Comparison of ENCODE assay signal across 25 mouse cellular contexts in the genomic region with DNA sequence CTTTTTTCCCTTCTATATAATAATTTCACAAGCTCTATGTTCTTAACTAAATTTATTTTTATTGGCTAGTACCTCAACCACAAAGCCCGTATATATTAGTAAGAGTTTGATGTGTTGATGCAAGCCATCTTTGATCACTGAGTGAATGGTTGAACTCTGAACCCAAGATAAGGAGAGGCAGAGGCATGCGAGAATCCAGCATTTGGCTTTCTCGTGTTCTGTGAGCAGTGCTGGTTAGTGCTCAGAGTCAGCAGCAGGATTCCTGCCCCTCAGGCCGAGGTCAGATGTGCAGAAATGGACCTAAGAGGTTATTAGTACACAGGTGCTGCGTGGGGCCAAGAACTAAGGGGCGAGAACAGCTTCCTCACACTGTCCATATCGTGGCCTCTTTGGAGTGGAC.
DNase-seq lines count a peak whose midpoint lies in the region; ATAC-seq and TF ChIP-seq lines count a peak whose summit lies in the region.
"Had no signal": no experiment of that assay in that cellular context is flagged by ENCODE, and none has a peak within 500 bp of the region (broad histone marks: within the 10 kb centered on the region; RNA-seq: fewer than 3 reads in every experiment).

No protein-coding gene starts in this region.

- H3K27ac ChIP-seq in liver, adult 2 months (replicated peaks; ENCODE audit: insufficient read depth, low read depth, low read length), result no peak overlapping the region
- H3K27ac ChIP-seq in liver, postnatal 0 days (ENCODE audit: low read depth), result no peak overlapping the region
- H3K27ac ChIP-seq in intestine, postnatal 0 days (ENCODE audit: low read depth, low read length), result no peak overlapping the region
- H3K27ac ChIP-seq in midbrain, embryonic 10.5 days (replicated peaks), result no peak overlapping the region
- H3K27ac ChIP-seq: embryonic facial prominence, embryonic 10.5 days; embryonic facial prominence, embryonic 12.5 days; forebrain, embryonic 10.5 days; forebrain, embryonic 12.5 days had no signal

- H3K4me1 ChIP-seq in liver, adult 2 months (ENCODE audit: control insufficient read depth, insufficient read depth, low read length), result no peaks in the 10 kb centered on the region
- no peaks in the 10 kb centered on the region for H3K4me1 ChIP-seq in liver, postnatal 0 days (ENCODE audit: insufficient read depth)
- H3K4me1 ChIP-seq in intestine, postnatal 0 days (replicated peaks; ENCODE audit: control insufficient read depth, insufficient read depth, low read length), result no peaks in the 10 kb centered on the region
- no peaks in the 10 kb centered on the region for H3K4me1 ChIP-seq in midbrain, embryonic 10.5 days
- H3K4me1 ChIP-seq: embryonic facial prominence, embryonic 10.5 days; embryonic facial prominence, embryonic 12.5 days; forebrain, embryonic 10.5 days had no signal

- no peaks in the 10 kb centered on the region for H3K79me2 ChIP-seq in liver, adult 2 months (ENCODE audit: control insufficient read depth, insufficient read depth, low read length)

- ATAC-seq in liver, postnatal 0 days, result no peak
- peak; percentile 62; the same call in 1 of the 2 replicates for ATAC-seq in intestine, postnatal 0 days
- ATAC-seq in granulocyte monocyte progenitor cell, adult 5-6 weeks (replicated peaks; ENCODE audit: poor library complexity, severe bottlenecking), result no peak
- ATAC-seq: activated CD4-positive, CD25-positive, alpha-beta regulatory T cell, adult 4 months; CD4-positive, CD25-positive, alpha-beta regulatory T cell, adult 4 months; forebrain, embryonic 14.5 days; forebrain, embryonic 16.5 days; Patski had no signal

- TF ChIP-seq POLR2A in liver, adult 2 months (IDR thresholded peaks at IDR 0.05; ENCODE audit: extremely low read depth, insufficient read depth, low read length), result no peak

- H3K9me3 ChIP-seq in liver, postnatal 0 days (ENCODE audit: low read length), result no peaks in the 10 kb centered on the region
- H3K9me3 ChIP-seq in intestine, postnatal 0 days (ENCODE audit: control insufficient read depth), result no peaks in the 10 kb centered on the region
- H3K9me3 ChIP-seq in midbrain, embryonic 10.5 days (replicated peaks), result no peaks in the 10 kb centered on the region
- H3K9me3 ChIP-seq: embryonic facial prominence, embryonic 10.5 days; embryonic facial prominence, embryonic 12.5 days; forebrain, embryonic 10.5 days; forebrain, embryonic 12.5 days; G1E had no signal

- 51% methylated on average over 7 of the region's 7 CpGs for WGBS in liver, adult 2 months
- 69% methylated on average over 7 of the region's 7 CpGs for WGBS in liver, postnatal 0 days (ENCODE audit: insufficient replicate concordance)
- 59% methylated on average over 7 of the region's 7 CpGs for WGBS in intestine, postnatal 0 days
- WGBS in midbrain, embryonic 10.5 days, result 90% methylated on average over 7 of the region's 7 CpGs

- H3K4me3 ChIP-seq in liver, adult 2 months (ENCODE audit: insufficient read depth, low read depth, low read length), result no peak overlapping the region
- no peak overlapping the region for H3K4me3 ChIP-seq in liver, postnatal 0 days (ENCODE audit: low read depth, low read length)
- H3K4me3 ChIP-seq in intestine, postnatal 0 days (ENCODE audit: low read depth, low read length), result no peak overlapping the region
- H3K4me3 ChIP-seq in midbrain, embryonic 10.5 days, result no peak overlapping the region
- H3K4me3 ChIP-seq: embryonic facial prominence, embryonic 10.5 days; embryonic facial prominence, embryonic 12.5 days; forebrain, embryonic 10.5 days; forebrain, embryonic 12.5 days had no signal

- TF ChIP-seq CTCF in liver, adult 2 months (IDR thresholded peaks at IDR 0.05; ENCODE audit: low read depth, low read length), result no peak
- TF ChIP-seq CTCF in liver, postnatal 0 days (IDR thresholded peaks at IDR 0.05; ENCODE audit: low read depth), result no peak
- no peak for TF ChIP-seq CTCF in intestine, postnatal 0 days (IDR thresholded peaks at IDR 0.05; ENCODE audit: low read depth)

- no peak for TF ChIP-seq EP300 in liver, postnatal 0 days (IDR thresholded peaks at IDR 0.05; ENCODE audit: low read depth)

- no peaks in the 10 kb centered on the region for H3K36me3 ChIP-seq in liver, adult 2 months (ENCODE audit: control insufficient read depth, insufficient read depth, low read length)
- no peaks in the 10 kb centered on the region for H3K36me3 ChIP-seq in liver, postnatal 0 days (replicated peaks; ENCODE audit: insufficient read depth, low read length)
- peaks cover 3% of the 10 kb centered on the region; the same call in 1 of the 2 replicates for H3K36me3 ChIP-seq in intestine, postnatal 0 days (ENCODE audit: control insufficient read depth, insufficient read depth)
- H3K36me3 ChIP-seq in midbrain, embryonic 10.5 days, result no peaks in the 10 kb centered on the region
- H3K36me3 ChIP-seq: embryonic facial prominence, embryonic 12.5 days; forebrain, embryonic 12.5 days had no signal

- DNase-seq in liver, adult 2 months (ENCODE audit: extremely low read depth, low read depth, low spot score), result peak; percentile 20
- no peak for DNase-seq in liver, postnatal 0 days
- no peak for DNase-seq in midbrain, embryonic 10.5 days (ENCODE audit: low spot score)
- DNase-seq: adrenal gland, adult 8-10 months; adrenal gland, postnatal 14 days; adrenal gland, postnatal 36 days; B cell, adult 2 months; cerebellum, adult 11-12 months; cerebellum, adult 2 months; cerebellum, adult 9-10 months; cerebellum, postnatal 10 days; cerebellum, postnatal 25 days had no signal

- H3K27me3 ChIP-seq in liver, adult 2 months (ENCODE audit: control insufficient read depth, insufficient read depth, low read length), result no peaks in the 10 kb centered on the region
- no peaks in the 10 kb centered on the region for H3K27me3 ChIP-seq in liver, postnatal 0 days (ENCODE audit: insufficient read depth, low read length)
- H3K27me3 ChIP-seq in intestine, postnatal 0 days (replicated peaks; ENCODE audit: control insufficient read depth, insufficient read depth, low read length), result no peaks in the 10 kb centered on the region
- H3K27me3 ChIP-seq in midbrain, embryonic 10.5 days (ENCODE audit: low read depth, poor library complexity, severe bottlenecking), result no peaks in the 10 kb centered on the region
- H3K27me3 ChIP-seq: CH12.LX; embryonic facial prominence, embryonic 12.5 days; forebrain, embryonic 12.5 days; Patski had no signal

- no peak overlapping the region for H3K9ac ChIP-seq in liver, adult 2 months (ENCODE audit: low read depth, low read length)
- no peak overlapping the region for H3K9ac ChIP-seq in liver, postnatal 0 days (replicated peaks)
- H3K9ac ChIP-seq in intestine, postnatal 0 days (ENCODE audit: low read depth, low read length), result no peak overlapping the region
- H3K9ac ChIP-seq: embryonic facial prominence, embryonic 12.5 days; forebrain, embryonic 12.5 days had no signal

- no peak overlapping the region for H3K4me2 ChIP-seq in liver, postnatal 0 days (ENCODE audit: low read depth, low read length)
- H3K4me2 ChIP-seq in intestine, postnatal 0 days (replicated peaks; ENCODE audit: low read depth), result no peak overlapping the region
- H3K4me2 ChIP-seq: embryonic facial prominence, embryonic 12.5 days; forebrain, embryonic 12.5 days had no signal
